Mouse (Mus musculus) stomach, postnatal 0 days (tissue): ENCODE measurements around the gene Usp20. TPM values are rescaled to one million over a fixed set of nuclear protein-coding genes. Genes with fewer than 3 reads are reported as not detected.
"Not testable (repeated sequence)": the region's sequence is repeated elsewhere in the genome, so short reads cannot be mapped to it uniquely, and the experiment has no call there.

Experiments used
- ATAC-seq: fragments of 200-750 bp; cut with Nextera tagmentation; 2 replicates; pipeline ENCODE4 v1.8.0; 2017; ENCODE audit not compliant: low FRiP score, low TSS enrichment
- DNase-seq: peaks from one replicate; pipeline ENCODE4 v3.0.0-alpha.2; 2016; ENCODE audit warnings: low spot score
- H3K27ac ChIP-seq: fragments of 300-500 bp; sonication (generic); replicated peaks from 2 replicates; pipeline ENCODE4 v1.5.1; 2014; ENCODE audit warnings: mild to moderate bottlenecking, control low read depth
- H3K27me3 ChIP-seq: fragments of 300-500 bp; sonication (generic); 2 replicates; pipeline ENCODE4 v1.6.1; 2014; ENCODE audit warnings: low read length; ENCODE audit not compliant: control insufficient read depth, insufficient read depth
- H3K36me3 ChIP-seq: fragments of 300-500 bp; sonication (generic); 2 replicates; pipeline ENCODE4 v1.6.1; 2014; ENCODE audit warnings: low read length, mixed read lengths; ENCODE audit not compliant: control insufficient read depth, insufficient read depth
- H3K4me1 ChIP-seq: fragments of 300-500 bp; sonication (generic); replicated peaks from 2 replicates; pipeline ENCODE4 v1.6.1; 2014; ENCODE audit warnings: antibody characterized with exemption; ENCODE audit not compliant: control insufficient read depth, insufficient read depth
- H3K4me2 ChIP-seq: fragments of 300-500 bp; sonication (generic); replicated peaks from 2 replicates; pipeline ENCODE4 v1.6.1; 2014; ENCODE audit warnings: low read depth, mild to moderate bottlenecking, control low read depth, moderate library complexity
- H3K4me3 ChIP-seq: fragments of 300-500 bp; sonication (generic); 2 replicates; pipeline ENCODE4 v1.5.1; 2014; ENCODE audit warnings: low read depth, low read length, control low read depth
- H3K9ac ChIP-seq: fragments of 300-500 bp; sonication (generic); 2 replicates; pipeline ENCODE4 v1.6.1; 2014; ENCODE audit warnings: mild to moderate bottlenecking, low read length, control low read depth, mixed read lengths
- H3K9me3 ChIP-seq: fragments of 300-500 bp; sonication (generic); 2 replicates; pipeline ENCODE4 v1.6.1; 2016; ENCODE audit warnings: low read length; ENCODE audit not compliant: control insufficient read depth
- CTCF ChIP-seq: IDR thresholded peaks from 2 replicates; pipeline ENCODE4 v1.5.1; 2016; ENCODE audit warnings: antibody characterized with exemption, low read depth, mild to moderate bottlenecking, moderate library complexity
- EP300 ChIP-seq: optimal IDR thresholded peaks from 2 replicates; pipeline ENCODE3; 2016; ENCODE audit warnings: antibody characterized with exemption
- WGBS: fragments of 180-500 bp; shearing (Covaris S2); extraction: QIAGEN DNeasy Blood & Tissue Kit; methylation state at CpG from one replicate; pipeline ENCODE4 v1.1.7; 2014; 5-methylcytosine and 5-hydroxymethylcytosine counted together
- polyA plus RNA-seq: library from polyadenylated mRNA; unstranded; fragments of >200 nt; fragmentation: Nextera tagmentation; extraction: Ambion mirVana; gene quantifications from 2 replicates; pipeline ENCODE4 v1.2.1, GENCODE M21; 2015

Gene Usp20
- polyA plus RNA-seq, 1 experiment from 2014 or later = 8.9 TPM

- no peaks in the 10 kb centered on the region for H3K4me1 ChIP-seq
- no peak overlapping the region for H3K4me3 ChIP-seq
- H3K4me2 ChIP-seq = no peak overlapping the region
- DNase-seq = no peak
- no peak for TF ChIP-seq EP300
- no peak for TF ChIP-seq CTCF
- 70% methylated on average over 5 of the region's 5 CpGs for WGBS
- no peaks in the 10 kb centered on the region for H3K27me3 ChIP-seq
- ATAC-seq = no peak
- H3K9me3 ChIP-seq = no peaks in the 10 kb centered on the region
- H3K9ac ChIP-seq = no peak overlapping the region
- no peaks in the 10 kb centered on the region for H3K36me3 ChIP-seq
- H3K27ac ChIP-seq = peak overlapping the region; percentile 65; the same call in 1 of the 2 replicates
Observed at GRCm38 (mm10) chr2:30941586-30941985, 40.5 kb upstream of the Usp20 start.

- H3K9ac ChIP-seq, H3K4me3 ChIP-seq, H3K27me3 ChIP-seq, H3K9me3 ChIP-seq, H3K4me1 ChIP-seq, H3K4me2 ChIP-seq, H3K36me3 ChIP-seq: not testable (repeated sequence)
- WGBS = 35% methylated on average over 7 of the region's 7 CpGs
- peak overlapping the region; percentile 65; the same call in 1 of the 2 replicates for H3K27ac ChIP-seq
- peak; percentile 51 for TF ChIP-seq CTCF
- ATAC-seq = peak; percentile 38
- DNase-seq = peak; percentile 74
Observed at GRCm38 (mm10) chr2:30942116-30942515, 40.0 kb upstream of the Usp20 start.

GRCm38 (mm10) chr2:30942603-30943011 lies 39.5 kb upstream of the Usp20 start:
- WGBS = 23% methylated on average over 16 of the region's 16 CpGs
- TF ChIP-seq CTCF (peak; percentile 93), EP300 (no peak)
- Histone ChIP-seq H3K4me3 (peak overlapping the region; percentile 28), H3K9me3 (no peaks in the 10 kb centered on the region), H3K4me2 (peak overlapping the region; percentile 41), H3K27me3 (no peaks in the 10 kb centered on the region), H3K27ac (0 out of 2 replicates have a peak overlapping the region, but pooled peaks have one; percentile 69), H3K9ac (no peak overlapping the region), H3K4me1 (no peaks in the 10 kb centered on the region), H3K36me3 (no peaks in the 10 kb centered on the region)
- DNase-seq (peak; percentile 78), ATAC-seq (peak; percentile 76)

GRCm38 (mm10) chr2:30952457-30952823 lies 29.6 kb upstream of the Usp20 start:
- peak overlapping the region; percentile 73 for H3K4me3 ChIP-seq
- no peak for DNase-seq
- H3K9ac ChIP-seq = 0 out of 2 replicates have a peak overlapping the region, but pooled peaks have one; percentile 8
- H3K27me3 ChIP-seq = no peaks in the 10 kb centered on the region
- peak overlapping the region; percentile 84 for H3K4me2 ChIP-seq
- peak overlapping the region; percentile 85 for H3K27ac ChIP-seq
- H3K36me3 ChIP-seq = peaks cover 10% of the 10 kb centered on the region
- WGBS = 24% methylated on average over 5 of the region's 5 CpGs
- no peaks in the 10 kb centered on the region for H3K9me3 ChIP-seq
- no peak for TF ChIP-seq EP300
- no peak for TF ChIP-seq CTCF
- no peak; the same call in 1 of the 2 replicates for ATAC-seq
- peaks cover 5% of the 10 kb centered on the region; the same call in 1 of the 2 replicates for H3K4me1 ChIP-seq

GRCm38 (mm10) chr2:30952824-30953490 lies 29.1 kb upstream of the Usp20 start, which contains the start of gene Tor1b:
Tor1b (plus strand) TSS chr2:30952959.
- WGBS = under 1% methylated on average over 60 of the region's 60 CpGs

GRCm38 (mm10) chr2:30954797-30955196 lies 27.3 kb upstream of the Usp20 start:
- H3K27ac ChIP-seq = no peak overlapping the region
- H3K4me1 ChIP-seq = peaks cover 5% of the 10 kb centered on the region; the same call in 1 of the 2 replicates
- no peaks in the 10 kb centered on the region for H3K9me3 ChIP-seq
- H3K4me2 ChIP-seq = peak overlapping the region; percentile 20; the same call in 1 of the 2 replicates
- no peaks in the 10 kb centered on the region for H3K27me3 ChIP-seq
- TF ChIP-seq CTCF (peak; percentile 32; the same call in 1 of the 2 replicates), EP300 (no peak)
- peaks cover 24% of the 10 kb centered on the region for H3K36me3 ChIP-seq
- ATAC-seq (no peak), DNase-seq (no peak)
- H3K4me3 ChIP-seq = no peak overlapping the region
- 53% methylated on average over 6 of the region's 6 CpGs for WGBS
- H3K9ac ChIP-seq = no peak overlapping the region

More at GRCm38 (mm10) chr2:30952824-30953490, 29.1 kb upstream of the Usp20 start, which contains the start of gene Tor1b:
- ATAC-seq (peak; percentile 85), DNase-seq (peak; percentile 86)
- Histone ChIP-seq H3K4me2 (peak within 1 kb of the TSS; percentile 84), H3K9me3 (no peaks in the 10 kb centered on the region), H3K9ac (peak within 1 kb of the TSS; percentile 86), H3K36me3 (peaks cover 10% of the 10 kb centered on the region), H3K4me1 (peaks cover 5% of the 10 kb centered on the region; the same call in 1 of the 2 replicates), H3K27ac (peak within 1 kb of the TSS; percentile 85), H3K4me3 (peak within 1 kb of the TSS; percentile 73), H3K27me3 (no peaks in the 10 kb centered on the region)
- TF ChIP-seq EP300 = no peak
- peak; percentile 52 for TF ChIP-seq CTCF
